Mouse (Mus musculus): ENCODE measurements around the gene Nup210.

GRCm38 (mm10) chr6:91110323-91111020 lies 6.2 kb downstream of the Nup210 start:
- TF ChIP-seq CTCF (IDR thresholded peaks at IDR 0.05; ENCODE audit: extremely low read depth, insufficient read length, insufficient replicate concordance, low read depth, low read length): no peak
- TF ChIP-seq POLR2A (IDR thresholded peaks at IDR 0.05; ENCODE audit: low read depth, low read length): no peak

Data from small intestine, adult 2 months (tissue).